Mouse (Mus musculus) lung, adult 2 months (tissue): ENCODE results near the gene Tnrc6b. TPM values are rescaled to one million over a fixed set of nuclear protein-coding genes. Genes with fewer than 3 reads are reported as not detected.

ENCODE experiments used
- DNase-seq: peaks from one replicate; pipeline ENCODE4 v3.0.0; 2022
- H3K4me1 ChIP-seq: fragments of 200-500 bp; 2 replicates; pipeline ENCODE4 v1.6.1; 2011; ENCODE audit warnings: low read length; ENCODE audit not compliant: control insufficient read depth, insufficient read depth
- H3K4me3 ChIP-seq: fragments of 200-500 bp; replicated peaks from 2 replicates; pipeline ENCODE3; 2011; ENCODE audit warnings: low read depth, mild to moderate bottlenecking, control low read depth, low read length; ENCODE audit errors: extremely low read depth
- CTCF ChIP-seq: fragments of 200-500 bp; IDR thresholded peaks from 2 replicates; pipeline ENCODE4 v1.5.1; 2011; ENCODE audit warnings: mild to moderate bottlenecking, low read length, control low read depth; ENCODE audit not compliant: insufficient read depth
- POLR2A ChIP-seq: fragments of 200-500 bp; IDR thresholded peaks from 2 replicates; pipeline ENCODE4 v1.6.1; 2011; ENCODE audit warnings: low read depth, mild to moderate bottlenecking, control low read depth, low read length, borderline replicate concordance; ENCODE audit errors: extremely low read depth
- WGBS: fragments of 180-500 bp; shearing (Covaris S2); methylation state at CpG from one replicate; pipeline ENCODE4 v1.1.7; 2018; 5-methylcytosine and 5-hydroxymethylcytosine counted together
- polyA plus RNA-seq: library from polyadenylated mRNA; depleted of rRNA; stranded (reverse); fragments of >200 nt; gene quantifications from 2 replicates; pipeline ENCODE4 v1.2.3, GENCODE M21; 2012

Tnrc6b gene
- polyA plus RNA-seq, 1 experiment: 16.6 TPM

DNA sequence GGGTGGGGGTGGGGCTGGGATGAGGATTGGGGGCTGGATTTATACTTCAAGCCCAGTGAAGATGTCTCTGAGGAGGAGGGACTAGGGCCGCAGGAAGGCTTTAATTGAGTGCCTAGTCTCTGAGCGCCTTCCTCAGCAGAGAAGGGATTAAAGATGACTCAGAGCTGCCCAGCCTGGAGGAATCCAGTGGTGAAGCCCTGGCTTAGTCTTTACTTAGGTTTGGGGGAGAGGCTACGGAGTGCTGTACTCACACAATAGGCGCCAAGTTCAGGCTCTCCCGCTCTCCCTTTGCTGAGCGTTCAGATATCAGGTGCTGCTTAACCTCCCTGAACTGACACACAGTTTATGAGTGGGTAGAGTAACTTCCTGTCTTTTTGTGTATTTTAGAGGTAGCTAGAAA is 86.6 kb downstream of the Tnrc6b start:
- peak; percentile 25 for DNase-seq
- WGBS: under 1% methylated on average over 6 of the region's 6 CpGs
- TF ChIP-seq CTCF (no peak), POLR2A (no peak)
- Histone ChIP-seq H3K4me1 (peaks cover 22% of the 10 kb centered on the region), H3K4me3 (peak overlapping the region; percentile 44)

DNA sequence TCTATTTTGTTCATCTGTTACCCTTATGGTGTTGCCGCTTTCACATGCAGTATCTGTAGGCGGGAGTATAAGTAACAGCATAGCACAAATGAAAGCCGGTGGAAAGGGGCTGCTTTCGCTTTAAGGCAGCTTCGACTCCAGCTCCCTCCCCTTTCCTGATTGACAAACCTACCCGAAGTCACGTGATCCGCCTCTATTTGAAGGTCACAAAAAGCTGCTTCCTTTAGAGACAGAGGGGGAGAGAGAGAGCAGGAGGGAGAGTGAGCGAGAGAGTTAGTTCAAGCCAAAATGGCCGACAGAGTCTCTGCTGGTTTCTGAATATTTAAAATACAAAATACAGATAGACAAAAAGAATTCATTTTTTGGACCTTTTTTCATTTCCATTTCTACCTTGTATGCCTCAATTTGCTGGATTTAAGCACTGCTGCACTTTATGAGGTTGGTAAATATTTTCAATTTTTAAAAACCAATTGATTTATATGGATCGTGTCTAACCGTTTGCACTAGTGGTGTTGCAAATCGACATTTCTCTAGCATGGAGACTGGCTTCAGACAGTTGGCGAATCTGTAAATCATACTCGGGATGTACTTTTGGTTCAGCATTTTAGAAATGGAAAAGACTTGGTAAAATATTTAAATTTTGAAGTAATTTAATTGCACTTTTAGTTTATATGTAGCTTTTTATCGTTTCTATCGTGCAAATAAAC is 87.4 kb downstream of the Tnrc6b start:
- WGBS: under 1% methylated on average over 17 of the region's 17 CpGs
- TF ChIP-seq CTCF (no peak), POLR2A (peak; percentile 47; the same call in 1 of the 2 replicates)
- H3K4me3 ChIP-seq: peak overlapping the region; percentile 78
- peak; percentile 75 for DNase-seq
- peaks cover 22% of the 10 kb centered on the region for H3K4me1 ChIP-seq

DNA sequence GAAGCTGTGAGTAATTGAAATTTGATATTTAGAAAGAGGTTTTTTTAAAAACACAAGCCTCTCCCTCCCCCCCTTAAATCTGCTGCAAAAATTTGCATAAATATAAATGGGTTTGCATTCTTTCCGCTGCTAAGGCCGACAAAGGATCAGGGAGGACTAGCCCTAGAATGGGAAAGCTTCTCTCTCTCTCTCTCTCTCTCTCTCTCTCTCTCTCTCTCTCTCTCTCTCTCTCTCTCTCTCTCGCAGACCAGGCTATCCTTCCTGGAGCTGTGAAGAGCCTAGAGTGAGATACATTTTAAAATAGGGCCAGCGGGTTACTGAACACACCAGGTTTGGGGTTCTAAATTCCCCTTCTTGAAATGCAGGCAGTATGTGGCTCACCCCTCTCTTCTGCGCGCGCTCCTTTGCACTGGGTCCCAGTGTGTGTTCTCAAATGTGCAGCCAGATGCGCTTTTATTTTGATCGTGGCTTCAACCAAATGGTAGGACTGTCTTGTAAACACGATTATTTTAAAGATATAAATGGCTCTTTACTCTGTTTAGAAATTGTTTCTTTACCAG is 88.0 kb downstream of the Tnrc6b start:
- no peak for TF ChIP-seq POLR2A
- TF ChIP-seq CTCF: no peak
- peaks cover 22% of the 10 kb centered on the region for H3K4me1 ChIP-seq
- peak; percentile 35 for DNase-seq
- peak overlapping the region; percentile 78 for H3K4me3 ChIP-seq
- under 1% methylated on average over 10 of the region's 10 CpGs for WGBS

- TF ChIP-seq CTCF (no peak), POLR2A (no peak)
- H3K4me1 ChIP-seq: peaks cover 22% of the 10 kb centered on the region
- H3K4me3 ChIP-seq: peak overlapping the region; percentile 78
- no peak for DNase-seq
- 1% methylated on average over 10 of the region's 10 CpGs for WGBS
Observed at GRCm38 (mm10) chr15:80799634-80800137, 88.6 kb downstream of the Tnrc6b start.

DNA sequence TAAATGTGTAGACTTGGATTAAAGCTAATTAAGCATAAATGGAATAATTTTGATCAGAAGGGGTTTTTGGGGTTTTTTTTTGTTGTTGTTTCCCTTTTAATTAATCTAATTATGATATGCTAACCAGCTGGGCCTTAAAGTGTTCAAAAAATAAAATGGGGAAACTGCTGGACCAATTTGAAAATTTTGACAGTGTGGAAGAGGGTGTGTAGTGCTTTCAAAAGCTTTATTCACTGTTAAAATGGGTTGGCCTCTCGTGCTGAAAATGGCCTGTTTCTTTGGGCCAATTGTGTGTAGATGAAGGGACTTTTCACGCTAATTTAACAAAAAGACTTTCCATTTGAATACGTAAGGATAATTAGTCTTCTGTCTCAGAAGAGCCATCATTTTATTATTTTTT is 89.1 kb downstream of the Tnrc6b start:
- TF ChIP-seq POLR2A (no peak), CTCF (no peak)
- H3K4me3 ChIP-seq: no peak overlapping the region
- 23% methylated on average over 3 of the region's 3 CpGs for WGBS
- peaks cover 22% of the 10 kb centered on the region for H3K4me1 ChIP-seq
- DNase-seq: no peak

DNA sequence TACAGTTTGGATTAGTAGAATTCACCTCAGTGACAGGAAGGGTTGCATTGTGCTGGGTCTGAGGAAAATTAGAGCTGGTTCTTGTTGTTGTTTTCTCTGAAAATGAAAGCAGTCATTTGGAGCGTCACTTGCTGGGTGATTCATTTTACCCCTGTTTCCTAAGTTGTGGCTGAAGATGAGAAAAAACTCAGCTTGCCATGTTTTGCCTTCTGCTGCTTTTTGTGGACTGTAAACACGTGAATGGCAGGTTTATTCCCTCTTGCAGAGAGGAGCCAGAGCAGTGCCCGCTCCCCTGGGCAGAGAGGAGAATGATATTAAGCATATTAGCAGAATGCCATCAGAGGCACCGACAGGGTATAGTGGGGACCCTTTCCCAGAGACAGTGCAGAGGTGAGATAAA is 89.7 kb downstream of the Tnrc6b start:
- no peak for DNase-seq
- TF ChIP-seq CTCF (no peak), POLR2A (no peak)
- H3K4me3 ChIP-seq: no peak overlapping the region
- H3K4me1 ChIP-seq: peaks cover 22% of the 10 kb centered on the region
- 17% methylated on average over 4 of the region's 4 CpGs for WGBS

DNA sequence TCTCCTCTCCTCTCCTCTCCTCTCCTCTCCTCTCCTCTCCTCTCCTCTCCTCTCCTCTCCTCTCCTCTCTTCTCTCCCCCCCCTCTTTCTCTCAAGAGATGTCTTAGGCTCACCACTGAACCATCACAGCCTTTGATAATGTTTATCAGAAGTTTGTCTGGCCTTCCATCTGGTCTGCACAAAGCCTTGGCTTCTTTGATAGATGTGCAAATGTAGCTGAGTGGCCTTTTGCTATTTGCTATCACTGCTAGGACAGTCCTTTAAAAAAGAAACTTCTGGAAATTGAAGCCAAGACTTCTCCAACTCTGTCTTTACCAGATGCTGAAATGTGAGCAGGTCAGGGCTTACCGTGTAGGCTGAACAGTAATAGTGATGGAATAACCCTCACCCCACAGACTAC is 90.5 kb downstream of the Tnrc6b start:
- Histone ChIP-seq H3K4me3 (no peak overlapping the region), H3K4me1 (peaks cover 20% of the 10 kb centered on the region)
- DNase-seq: no peak
- WGBS: 17% methylated on average over 1 of the region's 1 CpGs
- TF ChIP-seq POLR2A (no peak), CTCF (no peak)

DNA sequence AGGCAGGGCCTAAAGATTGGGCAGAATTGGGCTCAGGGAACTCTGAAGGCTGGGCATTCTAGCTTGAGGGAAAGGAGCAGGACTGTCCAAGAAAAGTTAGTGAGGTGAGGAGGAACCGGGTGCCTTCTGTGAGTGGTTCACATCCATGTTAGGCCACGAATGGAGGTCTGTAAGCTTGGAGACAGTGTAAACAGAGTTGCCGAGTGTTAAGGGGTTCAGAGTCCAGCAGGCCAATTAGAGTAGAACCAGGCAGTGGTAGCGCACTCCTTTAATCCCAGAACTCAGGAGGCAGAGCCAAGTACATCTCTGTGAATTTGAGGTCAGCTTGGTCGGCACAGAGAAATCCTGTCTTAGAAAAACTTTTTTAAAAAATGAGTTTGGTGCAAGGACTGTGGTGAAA is 96.0 kb downstream of the Tnrc6b start:
- H3K4me3 ChIP-seq: no peak overlapping the region
- no peak for TF ChIP-seq CTCF
- TF ChIP-seq POLR2A: no peak
- peaks cover 11% of the 10 kb centered on the region for H3K4me1 ChIP-seq
- 44% methylated on average over 5 of the region's 5 CpGs for WGBS
- DNase-seq: no peak

GRCm38 (mm10) chr15:80810226-80810625 is 99.1 kb downstream of the Tnrc6b start:
- 54% methylated on average over 3 of the region's 3 CpGs for WGBS
- H3K4me1 ChIP-seq: peaks cover 20% of the 10 kb centered on the region
- no peak for DNase-seq
- no peak for TF ChIP-seq CTCF
- no peak for TF ChIP-seq POLR2A
- no peak overlapping the region for H3K4me3 ChIP-seq

GRCm38 (mm10) chr15:80812840-80813239 is 101.7 kb downstream of the Tnrc6b start:
- TF ChIP-seq CTCF (no peak), POLR2A (no peak)
- H3K4me3 ChIP-seq: no peak overlapping the region
- 65% methylated on average over 4 of the region's 4 CpGs for WGBS
- no peak for DNase-seq
- H3K4me1 ChIP-seq: peaks cover 14% of the 10 kb centered on the region
